Mouse (Mus musculus): Measurements from ENCODE around the gene Samd13. TPM values are rescaled to one million over a fixed set of nuclear protein-coding genes. Genes with fewer than 3 reads are reported as not detected.

Samd13 gene
- total RNA-seq (2021): under 1 TPM in 1 of 2 experiments, not detected in 1; 0.58 TPM
- long read RNA-seq, experiment 1: 0 reads
- long read RNA-seq, experiment 2: 0 reads

GRCm38 (mm10) chr3:146684811-146685675 is at the start of gene Samd13:
Samd13 (minus strand) TSS chr3:146685592.
- peak; percentile 35 to 53 for DNase-seq (ENCODE audit: low spot score in 2 of 2)

GRCm38 (mm10) chr3:146731499-146731898 is 46.1 kb upstream of the Samd13 start:
- no peak for DNase-seq (ENCODE audit: low spot score in 2 of 2)

DNA sequence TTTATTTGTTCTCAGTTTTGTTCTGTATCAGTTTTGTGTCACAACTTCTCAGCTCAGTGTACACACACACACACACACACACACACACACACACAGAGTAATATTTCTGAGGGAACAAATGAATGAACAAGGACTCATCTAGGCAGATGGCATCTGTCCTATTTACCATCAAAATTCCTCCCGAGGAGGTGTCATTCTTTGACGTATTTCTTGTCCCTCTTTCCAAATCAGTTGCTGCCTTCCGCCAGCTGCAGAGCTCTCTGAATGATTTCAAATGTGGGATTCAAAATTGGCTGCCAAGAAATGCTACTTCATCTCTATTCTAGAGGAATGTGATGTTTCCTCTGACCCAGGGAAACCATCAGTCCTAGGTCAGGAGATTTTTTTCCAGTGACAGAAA is 37.6 kb upstream of the Samd13 start:
- no peak for DNase-seq (ENCODE audit: low spot score in 2 of 2)

- DNase-seq (ENCODE audit: low spot score in 2 of 2): no peak
Observed at GRCm38 (mm10) chr3:146719696-146720095, 34.3 kb upstream of the Samd13 start.

DNA sequence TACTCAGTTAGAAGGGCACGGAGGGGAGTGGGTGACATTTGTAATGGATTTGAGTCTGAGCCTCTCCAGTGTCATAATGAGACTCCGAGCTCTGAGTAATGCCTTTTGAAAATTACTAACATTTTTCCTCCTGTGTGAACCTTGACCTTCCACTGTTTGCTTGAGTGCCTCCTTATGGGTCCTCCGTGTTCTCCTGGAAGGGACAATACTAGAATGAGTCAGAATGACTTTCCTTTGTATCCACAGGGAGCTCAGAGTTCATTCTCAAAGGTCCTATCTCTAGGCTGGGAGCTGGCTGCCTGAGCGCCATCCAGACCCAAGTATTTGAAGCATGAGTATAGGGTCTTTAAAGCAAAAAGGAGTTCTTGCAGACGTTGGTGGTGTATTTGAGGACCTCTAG is 32.9 kb upstream of the Samd13 start:
- no peak for DNase-seq (ENCODE audit: low spot score in 2 of 2)

- DNase-seq (ENCODE audit: low spot score in 2 of 2): no peak
Observed at GRCm38 (mm10) chr3:146712305-146712704, 26.9 kb upstream of the Samd13 start.

DNA sequence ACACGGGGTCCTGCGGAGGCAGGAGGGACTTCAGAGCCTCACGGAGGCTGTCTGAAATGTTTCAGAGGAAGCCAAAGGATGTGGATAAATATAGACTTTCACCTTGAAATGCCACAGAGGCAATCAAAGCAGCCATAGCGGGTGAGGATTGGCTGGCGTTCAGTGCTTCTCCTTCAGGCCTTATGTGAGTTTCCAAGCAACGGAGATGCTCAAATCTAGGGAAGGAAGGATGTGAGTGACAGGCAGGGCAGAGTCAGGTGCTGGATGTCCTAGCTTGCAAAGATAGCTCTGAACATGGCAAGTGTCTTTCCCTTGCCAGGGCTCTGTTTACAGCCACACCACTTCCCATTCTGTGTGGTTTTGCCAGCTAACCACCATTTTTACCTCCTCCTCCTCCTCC is 26.2 kb upstream of the Samd13 start:
- no peak for DNase-seq (ENCODE audit: low spot score in 2 of 2)

GRCm38 (mm10) chr3:146711084-146711483 is 25.7 kb upstream of the Samd13 start:
- DNase-seq (ENCODE audit: low spot score in 2 of 2): no peak

GRCm38 (mm10) chr3:146709086-146709485 is 23.7 kb upstream of the Samd13 start:
- DNase-seq (ENCODE audit: low spot score in 2 of 2): no peak

- no peak for DNase-seq (ENCODE audit: low spot score in 2 of 2)
Observed at GRCm38 (mm10) chr3:146708381-146708780, 23.0 kb upstream of the Samd13 start.

DNA sequence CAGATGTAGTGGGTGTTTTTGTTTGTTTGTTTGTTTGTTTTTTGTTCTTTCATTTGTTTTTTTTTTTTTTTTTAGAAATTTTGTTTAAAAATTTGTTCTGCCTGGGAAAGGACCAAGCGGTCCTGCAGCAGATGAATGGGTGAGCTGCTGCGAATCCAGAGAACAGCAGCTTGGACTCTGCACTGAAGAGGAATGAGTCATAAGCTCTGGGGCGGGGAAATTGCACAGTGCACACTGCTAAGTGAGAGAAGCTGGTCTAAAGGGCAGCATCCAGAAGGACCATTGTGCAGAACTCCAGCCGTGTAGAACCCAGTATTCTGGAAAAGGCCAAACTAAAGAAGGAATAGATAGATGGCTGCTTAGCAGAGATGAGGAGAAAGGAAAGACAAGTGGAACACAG is 18.7 kb upstream of the Samd13 start:
- DNase-seq (ENCODE audit: low spot score in 2 of 2): no peak

- DNase-seq (ENCODE audit: low spot score in 2 of 2): no peak
Observed at GRCm38 (mm10) chr3:146700051-146700450, 14.7 kb upstream of the Samd13 start.

DNA sequence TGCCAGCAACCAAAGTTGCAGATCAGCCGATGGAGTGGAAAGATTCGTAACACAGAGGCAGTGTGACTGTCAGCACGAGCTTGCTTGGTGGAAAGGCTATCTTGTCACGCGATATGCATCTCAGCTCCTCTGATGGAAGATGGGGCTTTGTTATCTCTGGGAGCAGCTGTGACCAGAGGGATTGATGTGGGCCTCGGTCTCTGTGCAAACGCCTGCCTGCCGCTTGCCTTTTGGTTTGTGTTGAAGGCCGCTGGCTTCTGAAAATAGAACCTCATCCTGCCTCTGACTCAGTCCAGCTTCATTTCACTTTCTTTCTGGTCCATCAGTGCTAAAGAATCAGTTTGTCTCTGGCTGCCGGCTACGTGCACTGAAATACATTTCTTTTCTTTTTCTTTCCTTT is 13.6 kb upstream of the Samd13 start:
- peak in 1 of 2 experiments; percentile 31 for DNase-seq (ENCODE audit: low spot score in 2 of 2)

- no peak for DNase-seq (ENCODE audit: low spot score in 2 of 2)
Observed at GRCm38 (mm10) chr3:146692547-146692946, 7.2 kb upstream of the Samd13 start.

DNA sequence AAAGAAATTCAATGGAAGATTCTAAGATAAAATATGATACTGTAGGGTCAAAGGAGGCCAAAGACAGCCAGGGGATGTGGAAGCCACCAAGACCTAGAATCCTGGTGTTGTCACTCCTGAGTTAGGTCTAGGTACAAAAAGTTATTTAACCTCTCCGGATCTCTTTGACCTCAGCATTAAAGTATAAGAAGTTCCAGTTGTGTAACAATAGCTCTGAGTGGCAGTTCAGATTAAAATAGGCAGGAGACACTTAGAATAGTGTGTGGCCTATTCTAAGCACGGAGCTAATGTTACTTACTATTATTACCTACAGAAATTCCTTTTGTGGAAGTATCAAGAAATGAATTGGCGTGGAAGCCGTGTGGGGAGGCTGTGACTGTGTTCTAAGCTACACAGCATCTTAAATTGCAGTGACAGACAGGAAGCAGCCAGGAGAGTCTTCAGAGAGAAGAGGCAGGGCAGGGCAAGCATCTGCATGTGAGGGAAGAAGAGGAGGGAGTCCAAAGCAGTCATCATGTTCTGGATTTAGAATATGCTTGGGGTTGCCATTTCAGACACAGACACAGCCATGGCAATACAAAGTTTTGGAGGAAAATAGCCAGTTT is 1.8 kb upstream of the Samd13 start:
- DNase-seq (ENCODE audit: low spot score in 2 of 2): no peak

- DNase-seq (ENCODE audit: low spot score in 2 of 2): no peak
Observed at GRCm38 (mm10) chr3:146686428-146686827, 1.0 kb upstream of the Samd13 start.

DNA sequence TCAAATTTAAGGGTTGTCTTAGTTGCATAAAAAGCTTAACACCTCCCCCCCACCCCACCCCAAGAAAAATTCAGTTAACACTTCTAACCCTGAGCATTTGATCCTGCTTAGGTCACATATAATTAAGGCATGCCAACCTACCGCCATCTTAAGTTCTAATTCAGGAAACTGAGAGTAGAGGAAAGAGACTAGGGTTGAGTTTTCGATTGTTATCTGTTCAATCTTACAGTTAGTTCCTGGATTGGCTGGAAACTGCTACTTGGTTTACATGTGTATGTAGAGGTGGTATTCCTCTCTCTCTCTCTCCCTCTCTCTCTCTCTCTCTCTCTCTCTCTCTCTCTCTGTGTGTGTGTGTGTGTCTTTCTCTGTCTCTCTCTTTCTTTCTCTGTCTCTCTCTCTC is 2.3 kb downstream of the Samd13 start:
- no peak for DNase-seq (ENCODE audit: low spot score in 2 of 2)

GRCm38 (mm10) chr3:146682140-146682651 is 3.2 kb downstream of the Samd13 start:
- peak; percentile 45 to 50 for DNase-seq (ENCODE audit: low spot score in 2 of 2)

DNA sequence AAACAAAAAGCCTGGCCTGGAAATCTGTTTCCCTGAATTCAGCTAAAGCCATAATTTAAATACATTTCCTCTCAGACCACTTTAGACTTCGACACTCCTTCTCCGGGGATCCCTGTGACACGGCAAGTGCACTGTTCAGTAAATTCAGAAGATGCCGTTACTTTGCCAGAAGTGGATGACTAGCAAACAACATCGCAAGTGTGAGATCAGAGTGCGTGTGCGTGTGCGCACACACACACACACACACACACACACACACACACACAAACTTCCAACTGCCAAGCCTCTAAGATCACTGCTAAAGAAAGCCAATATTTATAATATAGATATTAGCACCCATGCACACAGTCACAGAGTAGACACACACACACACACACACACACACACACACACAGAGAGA is 3.7 kb downstream of the Samd13 start:
- no peak for DNase-seq (ENCODE audit: low spot score in 2 of 2)

- DNase-seq (ENCODE audit: low spot score in 2 of 2): no peak
Observed at GRCm38 (mm10) chr3:146680625-146681024, 4.8 kb downstream of the Samd13 start.

DNA sequence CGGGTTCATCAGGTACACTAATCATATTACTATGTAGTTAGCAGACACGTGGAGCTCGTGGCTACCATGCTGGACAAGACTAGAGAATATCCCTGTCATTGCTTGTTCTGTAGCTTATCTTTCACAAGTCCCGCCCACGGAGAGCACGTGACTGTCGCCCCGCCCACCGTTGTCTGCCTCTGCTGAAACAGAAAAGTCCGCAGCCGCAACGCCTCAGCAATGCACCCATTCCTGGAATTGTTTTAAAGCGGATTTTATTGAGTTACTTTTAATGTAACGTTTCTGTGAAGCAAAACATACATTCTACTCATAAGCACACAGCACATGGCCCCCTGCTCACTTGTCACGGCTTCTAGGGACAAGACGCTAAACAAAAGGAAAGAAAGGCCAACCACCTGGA is 5.7 kb downstream of the Samd13 start:
- DNase-seq (ENCODE audit: low spot score in 2 of 2): no peak

DNA sequence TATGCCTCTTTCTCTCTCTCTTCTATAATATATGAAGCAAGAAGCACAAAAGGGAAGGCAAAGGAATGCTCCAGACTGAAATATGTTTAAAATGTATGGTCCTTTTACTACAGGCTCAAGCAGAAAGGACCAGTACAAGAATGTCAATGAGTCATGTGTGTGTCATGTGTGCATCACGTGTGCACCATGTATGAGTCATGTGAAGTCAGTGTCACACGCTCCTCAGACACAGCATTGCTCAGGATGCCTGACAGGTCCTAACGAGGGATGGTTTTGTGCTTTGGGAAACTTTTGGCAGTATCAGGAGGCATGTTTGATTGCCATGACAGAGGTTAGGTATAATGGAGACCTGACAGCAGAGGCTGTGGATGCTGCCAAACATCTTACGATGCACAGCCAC is 9.2 kb downstream of the Samd13 start:
- no peak for DNase-seq (ENCODE audit: low spot score in 2 of 2)

Data from adrenal gland, adult 18-20 months (tissue).